Mouse (Mus musculus) heart, adult 2 months (tissue): ENCODE results near the gene Srgap2.

Experiments used
- CTCF ChIP-seq: fragments of 200-600 bp; IDR thresholded peaks from 2 replicates; pipeline ENCODE4 v1.8.1; 2022; ENCODE audit warnings: antibody characterized with exemption, mild to moderate bottlenecking, moderate library complexity
- EP300 ChIP-seq: fragments of 200-500 bp; IDR thresholded peaks from 2 replicates; pipeline ENCODE4 v1.6.1; 2011; ENCODE audit warnings: low read depth, low read length, control low read depth; ENCODE audit not compliant: insufficient read depth

- TF ChIP-seq CTCF (no peak), EP300 (no peak)
Measured at GRCm38 (mm10) chr1:131528561-131529166, 1.5 kb upstream of the Srgap2 start.
